Mouse (Mus musculus) neural tube, embryonic 11.5 days (tissue): ENCODE measurements around the gene Ccr6. TPM values are rescaled to one million over a fixed set of nuclear protein-coding genes. Genes with fewer than 3 reads are reported as not detected.

Experiments
- ATAC-seq: fragments of 200-750 bp; cut with Nextera tagmentation; 2 replicates; pipeline ENCODE4 v1.8.0; 2017; ENCODE audit warnings: moderate number of reproducible peaks, mild to moderate bottlenecking, moderate TSS enrichment, moderate library complexity; ENCODE audit not compliant: insufficient read depth, low FRiP score, low TSS enrichment
- DNase-seq: peaks from one replicate; pipeline ENCODE4 v3.0.0-alpha.2; 2015; ENCODE audit warnings: low spot score
- H3K27ac ChIP-seq: fragments of 300-500 bp; sonication (generic); 2 replicates; pipeline ENCODE4 v1.5.1; 2014; ENCODE audit warnings: low read depth, mild to moderate bottlenecking, low read length
- H3K27me3 ChIP-seq: fragments of 300-500 bp; sonication (generic); 2 replicates; pipeline ENCODE4 v1.6.1; 2014; ENCODE audit warnings: mild to moderate bottlenecking, low read length, mixed read lengths; ENCODE audit not compliant: control insufficient read depth, insufficient read depth
- H3K36me3 ChIP-seq: fragments of 300-500 bp; sonication (generic); 2 replicates; pipeline ENCODE4 v1.6.1; 2014; ENCODE audit warnings: mild to moderate bottlenecking, low read length, moderate library complexity, mixed read lengths; ENCODE audit not compliant: control insufficient read depth, insufficient read depth
- H3K4me1 ChIP-seq: fragments of 300-500 bp; sonication (generic); 2 replicates; pipeline ENCODE4 v1.6.1; 2014; ENCODE audit warnings: low read length, mixed read lengths; ENCODE audit not compliant: control insufficient read depth, insufficient read depth
- H3K4me2 ChIP-seq: fragments of 300-500 bp; sonication (generic); 2 replicates; pipeline ENCODE4 v1.6.1; 2014; ENCODE audit warnings: low read depth, mild to moderate bottlenecking, moderate library complexity
- H3K4me3 ChIP-seq: fragments of 300-500 bp; sonication (generic); 2 replicates; pipeline ENCODE4 v1.5.1; 2014; ENCODE audit warnings: low read depth, low read length
- H3K9ac ChIP-seq: fragments of 300-500 bp; sonication (generic); 2 replicates; pipeline ENCODE4 v1.6.1; 2014; ENCODE audit warnings: mild to moderate bottlenecking, low read length
- H3K9me3 ChIP-seq: fragments of 300-500 bp; sonication (generic); 2 replicates; pipeline ENCODE4 v1.6.1; 2016; ENCODE audit warnings: low read length; ENCODE audit not compliant: control insufficient read depth
- WGBS: fragments of 180-500 bp; shearing (Covaris S2); extraction: QIAGEN DNeasy Blood & Tissue Kit; methylation state at CpG from one replicate; pipeline ENCODE4 v1.1.7; 2014; 5-methylcytosine and 5-hydroxymethylcytosine counted together
- polyA plus RNA-seq: library from polyadenylated mRNA; unstranded; fragments of >200 nt; fragmentation: Nextera tagmentation; extraction: Ambion mirVana; gene quantifications from 2 replicates; pipeline ENCODE4 v1.2.1, GENCODE M21; 2014

The Ccr6 gene
- polyA plus RNA-seq, 1 experiment from 2014 or later = not detected

DNA sequence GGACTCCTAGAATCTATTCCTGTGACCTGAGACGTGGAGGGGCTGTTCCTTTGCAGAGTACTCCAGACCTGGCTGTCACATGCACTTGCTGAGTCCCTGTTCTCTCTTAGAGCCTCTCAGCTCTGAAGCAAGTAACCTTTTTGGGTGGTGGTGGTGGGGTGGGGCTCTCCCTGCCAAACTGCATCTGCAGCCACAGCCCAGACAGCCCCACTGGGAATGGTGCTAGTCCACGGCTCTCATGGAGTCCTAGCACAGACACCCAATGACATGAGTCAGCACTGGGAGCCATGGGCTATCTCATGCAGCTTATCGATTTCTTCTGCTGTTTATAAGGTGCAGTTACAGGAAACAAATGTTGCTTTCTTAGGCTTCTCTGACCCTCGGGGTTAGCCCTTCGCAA, 61.9 kb downstream of the Ccr6 start:
- 85% methylated on average over 5 of the region's 5 CpGs for WGBS
- ATAC-seq (no peak), DNase-seq (no peak)
- Histone ChIP-seq H3K9me3 (no peaks in the 10 kb centered on the region), H3K4me1 (no peaks in the 10 kb centered on the region), H3K9ac (no peak overlapping the region), H3K36me3 (no peaks in the 10 kb centered on the region), H3K4me3 (no peak overlapping the region), H3K27me3 (no peaks in the 10 kb centered on the region), H3K27ac (no peak overlapping the region), H3K4me2 (no peak overlapping the region)

DNA sequence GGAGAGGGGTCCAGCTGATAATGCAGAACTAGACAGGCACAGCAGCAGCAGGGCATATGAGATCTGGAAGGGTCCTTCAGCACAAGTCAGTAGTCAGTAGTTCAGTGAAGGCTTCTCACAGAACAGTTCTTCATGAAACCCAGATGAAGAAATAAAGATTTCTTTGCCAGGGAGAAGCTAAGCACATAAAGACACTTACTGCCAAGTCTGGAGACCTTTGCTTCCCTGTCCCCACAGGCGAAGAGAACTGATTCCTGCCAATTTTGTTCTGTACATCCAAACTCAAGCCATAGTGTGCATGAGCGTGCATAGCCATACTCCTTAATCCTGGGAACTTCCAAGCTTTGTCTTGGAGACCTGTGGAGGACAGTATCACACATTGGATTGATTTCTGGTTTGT, 62.4 kb downstream of the Ccr6 start:
- Histone ChIP-seq H3K4me3 (no peak overlapping the region), H3K27me3 (no peaks in the 10 kb centered on the region), H3K9ac (no peak overlapping the region), H3K4me2 (no peak overlapping the region), H3K36me3 (no peaks in the 10 kb centered on the region), H3K9me3 (no peaks in the 10 kb centered on the region), H3K4me1 (no peaks in the 10 kb centered on the region), H3K27ac (no peak overlapping the region)
- ATAC-seq (no peak), DNase-seq (no peak)
- WGBS = 84% methylated on average over 2 of the region's 2 CpGs

DNA sequence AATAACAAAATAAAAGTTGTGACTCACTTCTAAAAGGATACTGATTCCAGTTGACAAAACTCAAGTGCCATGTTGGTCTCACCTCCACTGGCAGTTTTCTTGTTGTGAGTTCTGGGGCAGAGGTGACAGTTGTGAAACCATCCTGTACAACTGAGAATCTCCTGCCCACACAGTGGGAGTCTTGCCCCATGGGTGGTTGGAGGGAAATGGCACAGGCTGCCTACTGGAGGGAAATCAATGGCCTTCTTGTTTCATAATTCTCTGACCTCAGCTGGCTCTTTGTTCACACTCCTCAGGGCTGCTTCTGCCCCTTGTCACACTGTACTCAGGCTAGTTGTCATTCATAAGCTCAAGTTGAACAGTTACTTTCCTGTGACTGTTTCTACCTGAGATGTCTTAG, 63.7 kb downstream of the Ccr6 start:
- Histone ChIP-seq H3K27ac (no peak overlapping the region), H3K4me1 (no peaks in the 10 kb centered on the region), H3K4me3 (no peak overlapping the region), H3K4me2 (no peak overlapping the region), H3K9me3 (no peaks in the 10 kb centered on the region), H3K27me3 (no peaks in the 10 kb centered on the region), H3K36me3 (no peaks in the 10 kb centered on the region), H3K9ac (no peak overlapping the region)
- ATAC-seq (no peak), DNase-seq (no peak)

DNA sequence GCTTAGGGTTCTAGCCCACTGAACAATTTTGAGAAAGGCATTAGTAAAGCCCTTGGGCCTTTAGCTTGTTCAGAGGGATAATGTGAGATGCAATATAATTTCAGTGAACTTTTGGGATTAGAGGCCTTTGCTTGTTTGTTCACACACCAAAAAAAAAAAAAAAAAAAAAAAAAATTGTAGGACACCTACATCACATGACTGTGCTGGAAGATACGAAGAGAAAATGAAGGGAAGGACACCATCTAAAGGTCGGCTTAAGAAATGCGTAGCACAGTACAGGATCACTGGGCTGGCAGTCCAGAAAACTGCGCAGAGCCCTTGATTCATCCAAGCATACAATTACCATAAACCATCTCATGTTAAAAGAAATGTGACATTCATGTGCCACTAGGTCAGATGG, 65.7 kb downstream of the Ccr6 start:
- Histone ChIP-seq H3K4me2 (no peak overlapping the region), H3K9ac (no peak overlapping the region), H3K36me3 (no peaks in the 10 kb centered on the region), H3K27me3 (no peaks in the 10 kb centered on the region), H3K9me3 (no peaks in the 10 kb centered on the region), H3K27ac (no peak overlapping the region), H3K4me3 (no peak overlapping the region), H3K4me1 (no peaks in the 10 kb centered on the region)
- ATAC-seq (no peak), DNase-seq (no peak)
- 77% methylated on average over 4 of the region's 4 CpGs for WGBS

DNA sequence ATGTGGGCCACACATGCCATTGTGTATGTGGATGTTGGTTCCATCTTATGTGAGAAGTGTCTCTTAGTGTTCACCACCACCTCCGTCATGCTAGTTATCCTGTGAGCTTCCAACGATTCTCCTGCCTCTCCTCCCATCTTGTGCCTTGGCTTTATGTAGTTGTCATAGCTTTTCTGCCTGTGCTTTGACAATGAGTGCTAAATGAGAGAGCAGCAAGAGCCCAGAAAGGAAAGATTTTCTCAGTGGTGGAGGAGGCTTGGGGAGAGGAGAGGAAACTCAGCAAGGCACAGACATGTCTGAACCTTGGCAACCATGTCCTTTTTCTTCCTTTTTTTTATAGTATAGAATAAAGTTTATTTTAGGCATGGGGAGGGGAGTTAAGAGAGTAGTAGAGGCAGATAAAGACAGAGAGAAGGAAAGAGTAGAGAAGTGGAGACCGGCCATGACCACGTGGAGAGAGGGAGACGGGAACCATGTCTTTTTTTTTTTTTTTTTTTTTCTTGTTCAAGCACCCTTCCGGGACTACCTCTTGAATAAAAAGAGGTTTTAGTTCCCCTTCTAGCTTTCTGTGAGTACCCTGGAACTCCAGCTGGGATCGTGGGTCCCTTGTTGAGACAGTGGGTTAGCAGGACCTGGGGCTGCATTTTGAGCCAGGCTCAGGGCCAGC, 67.1 kb downstream of the Ccr6 start:
- H3K27ac ChIP-seq = no peak overlapping the region
- H3K27me3 ChIP-seq = no peaks in the 10 kb centered on the region
- WGBS = 72% methylated on average over 7 of the region's 7 CpGs
- ATAC-seq (no peak), DNase-seq (no peak)
- no peaks in the 10 kb centered on the region for H3K36me3 ChIP-seq
- H3K4me1 ChIP-seq = no peaks in the 10 kb centered on the region
- H3K9me3 ChIP-seq = no peaks in the 10 kb centered on the region
- no peak overlapping the region for H3K4me3 ChIP-seq
- H3K9ac ChIP-seq = no peak overlapping the region
- H3K4me2 ChIP-seq = no peak overlapping the region

DNA sequence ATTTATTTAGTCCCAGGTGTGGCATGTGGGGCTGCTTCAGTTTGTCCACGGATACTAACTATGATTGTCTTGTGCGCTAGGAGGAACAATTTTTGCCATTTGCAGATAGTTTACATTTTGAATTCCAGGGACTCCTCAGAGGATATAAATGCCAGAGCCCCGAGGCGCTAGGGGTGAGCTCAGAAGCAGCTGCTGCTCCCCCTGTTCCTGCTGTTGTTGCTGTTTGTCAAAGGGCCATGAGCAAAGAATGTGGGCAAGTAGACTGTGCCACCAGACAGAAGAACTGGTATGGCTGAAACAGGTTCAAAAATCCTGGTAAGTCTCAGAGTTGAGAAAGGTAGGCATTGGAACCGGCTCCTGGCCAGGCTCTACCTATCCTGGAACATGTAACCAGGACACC, 67.8 kb downstream of the Ccr6 start:
- 75% methylated on average over 5 of the region's 5 CpGs for WGBS
- Histone ChIP-seq H3K4me3 (no peak overlapping the region), H3K4me2 (no peak overlapping the region), H3K36me3 (no peaks in the 10 kb centered on the region), H3K4me1 (no peaks in the 10 kb centered on the region), H3K27ac (no peak overlapping the region), H3K9me3 (no peaks in the 10 kb centered on the region), H3K27me3 (no peaks in the 10 kb centered on the region), H3K9ac (no peak overlapping the region)
- no peak for ATAC-seq
- no peak for DNase-seq

DNA sequence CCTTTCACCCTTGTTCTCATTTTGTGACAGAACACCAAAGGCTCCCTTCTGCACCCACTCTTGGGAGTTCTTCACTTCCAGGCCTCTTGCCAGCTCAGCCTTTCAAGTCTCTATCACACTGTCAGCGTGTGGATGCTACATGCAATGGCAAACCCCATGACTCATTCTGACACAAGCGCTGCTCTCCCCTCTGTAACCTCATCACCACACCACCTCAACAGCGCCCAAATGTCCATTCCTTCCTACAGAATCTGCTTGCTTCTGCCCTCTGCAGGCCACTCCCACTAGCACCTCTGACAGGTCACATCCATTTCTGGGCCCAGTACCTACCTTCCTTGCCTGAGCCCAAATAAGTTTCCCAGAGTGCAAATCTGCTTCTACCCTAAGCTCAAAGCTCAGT, 70.0 kb downstream of the Ccr6 start:
- Histone ChIP-seq H3K4me2 (no peak overlapping the region), H3K27ac (no peak overlapping the region), H3K9ac (no peak overlapping the region), H3K4me1 (no peaks in the 10 kb centered on the region), H3K9me3 (no peaks in the 10 kb centered on the region), H3K27me3 (no peaks in the 10 kb centered on the region), H3K36me3 (no peaks in the 10 kb centered on the region), H3K4me3 (no peak overlapping the region)
- DNase-seq (no peak), ATAC-seq (no peak)
- 26% methylated on average over 3 of the region's 3 CpGs for WGBS

Other genes with a start within 250 kb of the Ccr6 start
- gene Gm49673, start 88.3 kb upstream of the Ccr6 start, polyA plus RNA-seq = 0.12 and 0.37 TPM in 2 replicates
- gene Rnaset2a, start 87.9 kb upstream of the Ccr6 start, polyA plus RNA-seq = 15.5 and 17.2 TPM in 2 replicates
- 54.7 and 55.5 TPM in 2 replicates for gene Fgfr1op, start 70.5 kb upstream of the Ccr6 start, polyA plus RNA-seq
- 114 and 128 TPM in 2 replicates for gene Mpc1, start 46.9 kb downstream of the Ccr6 start, polyA plus RNA-seq
- gene Sft2d1, start 75.1 kb downstream of the Ccr6 start, polyA plus RNA-seq = 67.1 and 67.3 TPM in 2 replicates
- gene Prr18, start 101.4 kb downstream of the Ccr6 start, polyA plus RNA-seq = 0.89 and 1.4 TPM in 2 replicates
- gene T2, start 119.9 kb downstream of the Ccr6 start, polyA plus RNA-seq = 0.42 and 0.53 TPM in 2 replicates
- gene T, start 198.4 kb downstream of the Ccr6 start, polyA plus RNA-seq = 1.6 and 2.1 TPM in 2 replicates